ENCODE assay signal across 8 mouse cellular contexts in genomic region chr10:118121047-118121936, GRCm38 (mm10). TPM values are rescaled to one million over a fixed set of nuclear protein-coding genes. Genes with fewer than 3 reads are reported as not detected.
DNase-seq lines count a peak whose midpoint lies in the region; ATAC-seq and TF ChIP-seq lines count a peak whose summit lies in the region.

No protein-coding gene starts in this region.

- peak overlapping the region; percentile 46 for H3K4me2 ChIP-seq in heart, postnatal 0 days (ENCODE audit: low read depth, low read length)

- no peak overlapping the region for H3K9ac ChIP-seq in heart, postnatal 0 days (replicated peaks; ENCODE audit: low read depth, low read length)

- H3K27ac ChIP-seq in heart, postnatal 0 days (ENCODE audit: low read depth), result no peak overlapping the region

- no peaks in the 10 kb centered on the region for H3K27me3 ChIP-seq in heart, postnatal 0 days (ENCODE audit: control insufficient read depth, insufficient read depth, low read length)

- no peaks in the 10 kb centered on the region for H3K9me3 ChIP-seq in heart, postnatal 0 days (replicated peaks; ENCODE audit: control insufficient read depth, low read length)

- no peaks in the 10 kb centered on the region for H3K4me1 ChIP-seq in heart, postnatal 0 days (ENCODE audit: control insufficient read depth, insufficient read depth)

- peak; percentile 57; the same call in 1 of the 2 replicates for ATAC-seq in heart, postnatal 0 days (ENCODE audit: insufficient read depth, low read depth)

- TF ChIP-seq EP300 in heart, postnatal 0 days (IDR thresholded peaks at IDR 0.05; ENCODE audit: low read depth), result no peak

- 55% methylated on average over 25 of the region's 25 CpGs for WGBS in heart, postnatal 0 days

- H3K36me3 ChIP-seq in heart, postnatal 0 days (replicated peaks; ENCODE audit: control insufficient read depth, insufficient read depth, low read length), result no peaks in the 10 kb centered on the region

- H3K4me3 ChIP-seq in heart, postnatal 0 days (ENCODE audit: low read depth, low read length), result peak overlapping the region; percentile 7

- DNase-seq in urinary bladder, postnatal 14 days (ENCODE audit: low spot score), result peak; percentile 29
- no peak for DNase-seq in urinary bladder, postnatal 25 days (ENCODE audit: low spot score)
- peak; percentile 22 for DNase-seq in heart, postnatal 0 days (ENCODE audit: low spot score)
- DNase-seq in lung, postnatal 36 days, result peak; percentile 68
- no peak for DNase-seq in thymus, postnatal 36 days
- no peak for DNase-seq in right cerebral cortex, postnatal 14 days
- no peak for DNase-seq in adrenal gland, adult 18-20 months (ENCODE audit: low spot score in 2 of 2)
- no peak for DNase-seq in cerebellum, postnatal 10 days

- no peak for TF ChIP-seq CTCF in heart, postnatal 0 days (IDR thresholded peaks at IDR 0.05; ENCODE audit: low read depth)

RNA-seq across cellular contexts. Expression of gene Mdm1, which starts 20.3 kb away (rescaled TPM):
- 8.0 and 9.8 TPM in 2 replicates for total RNA-seq in heart, postnatal 0 days (2014; rRNA removed; ENCODE audit: low replicate concordance)
- polyA plus RNA-seq in heart, postnatal 0 days (2015; fragmentation: Nextera tagmentation; extraction: Ambion mirVana), result 8.9 TPM in 2 replicates
- total RNA-seq in adrenal gland, adult 18-20 months (2021), result 10 to 100 TPM; 10.9 to 11.4 TPM

Comparison
In these comparisons a context has a peak if more than half of its experiments do, and no peak if none do; other contexts are left out.
1. DNase-seq: peak in urinary bladder, postnatal 14 days (single experiment), heart, postnatal 0 days (single experiment) and lung, postnatal 36 days (single experiment); none in urinary bladder, postnatal 25 days (single experiment), thymus, postnatal 36 days (0 of 2), right cerebral cortex, postnatal 14 days (single experiment), adrenal gland, adult 18-20 months (0 of 2) and cerebellum, postnatal 10 days (0 of 2).